Mouse (Mus musculus) adrenal gland, postnatal 36 days (tissue): ENCODE results near the gene Osbpl5. TPM values are rescaled to one million over a fixed set of nuclear protein-coding genes. Genes with fewer than 3 reads are reported as not detected.
"Not testable (repeated sequence)": the region's sequence is repeated elsewhere in the genome, so short reads cannot be mapped to it uniquely, and the experiment has no call there.

Experiments used
- DNase-seq, 2 experiments: peaks; one replicate each; pipeline ENCODE4 v3.0.0; 2021; ENCODE audit warnings: mixed read lengths in 1 of 2
- total RNA-seq, 2 experiments: library from RNA; stranded (reverse); gene quantifications; 2 replicates each; pipeline ENCODE4 v1.2.3; 2021

The Osbpl5 gene
- total RNA-seq, 2 experiments from 2014 or later: 29.6 to 32.4 TPM

GRCm38 (mm10) chr7:143709395-143709794 is 47.4 kb downstream of the Osbpl5 start:
- no peak for DNase-seq

- peak; percentile 91 to 93 for DNase-seq
Measured at GRCm38 (mm10) chr7:143706697-143707438, 49.9 kb downstream of the Osbpl5 start.

GRCm38 (mm10) chr7:143696140-143696539 is 60.6 kb downstream of the Osbpl5 start:
- DNase-seq: peak; percentile 12 to 46

- no peak for DNase-seq
Measured at GRCm38 (mm10) chr7:143694550-143694949, 62.2 kb downstream of the Osbpl5 start.

GRCm38 (mm10) chr7:143692746-143693510 is 63.9 kb downstream of the Osbpl5 start:
- DNase-seq: no peak

- DNase-seq: no peak
Measured at GRCm38 (mm10) chr7:143691909-143692308, 64.9 kb downstream of the Osbpl5 start.

GRCm38 (mm10) chr7:143691181-143691580 is 65.6 kb downstream of the Osbpl5 start:
- DNase-seq: no peak

- no peak for DNase-seq
Measured at GRCm38 (mm10) chr7:143689946-143690345, 66.8 kb downstream of the Osbpl5 start.

GRCm38 (mm10) chr7:143689481-143689880 is 67.3 kb downstream of the Osbpl5 start:
- no peak for DNase-seq

GRCm38 (mm10) chr7:143686676-143687075 is 70.1 kb downstream of the Osbpl5 start:
- not testable (repeated sequence) for DNase-seq

GRCm38 (mm10) chr7:143686191-143686590 is 70.6 kb downstream of the Osbpl5 start:
- not testable (repeated sequence) for DNase-seq

GRCm38 (mm10) chr7:143685359-143686067 is 71.3 kb downstream of the Osbpl5 start, which contains the start of gene Tnfrsf23:
Tnfrsf23 (minus strand) TSS chr7:143685872.
- DNase-seq: peak; percentile 89 to 90

GRCm38 (mm10) chr7:143684569-143684968 is 72.2 kb downstream of the Osbpl5 start:
- not testable (repeated sequence) for DNase-seq

- DNase-seq: no peak
Measured at GRCm38 (mm10) chr7:143681566-143681965, 75.2 kb downstream of the Osbpl5 start.

GRCm38 (mm10) chr7:143680836-143681235 is 75.9 kb downstream of the Osbpl5 start:
- not testable (repeated sequence) for DNase-seq

- not testable (repeated sequence) for DNase-seq
Measured at GRCm38 (mm10) chr7:143679650-143680049, 77.1 kb downstream of the Osbpl5 start.

- no peak for DNase-seq
Measured at GRCm38 (mm10) chr7:143666427-143667311, 90.1 kb downstream of the Osbpl5 start.

GRCm38 (mm10) chr7:143663470-143663869 is 93.3 kb downstream of the Osbpl5 start:
- no peak for DNase-seq

- DNase-seq: no peak
Measured at GRCm38 (mm10) chr7:143660797-143661196, 96.0 kb downstream of the Osbpl5 start.

GRCm38 (mm10) chr7:143649769-143650346 is 106.9 kb downstream of the Osbpl5 start:
- not testable (repeated sequence) for DNase-seq
